Mouse (Mus musculus) olfactory bulb, adult 2 months (tissue): ENCODE measurements at regions not wholly inside any gene's neighbourhood (a gene's known extent, or its start where the extent isn't known, plus 50 kb on each side); places are given as distances from the start of the nearest gene placed in this dataset.

Source experiments
- CTCF ChIP-seq: fragments of 200-500 bp; IDR thresholded peaks from 2 replicates; pipeline ENCODE4 v1.5.1; 2012; ENCODE audit warnings: low read depth, mild to moderate bottlenecking, low read length, moderate library complexity; ENCODE audit not compliant: insufficient read depth
- POLR2A ChIP-seq: fragments of 200-500 bp; IDR thresholded peaks from 2 replicates; pipeline ENCODE4 v1.6.1; 2012; ENCODE audit warnings: mild to moderate bottlenecking, low read depth, low read length, moderate library complexity; ENCODE audit not compliant: insufficient read depth

DNA sequence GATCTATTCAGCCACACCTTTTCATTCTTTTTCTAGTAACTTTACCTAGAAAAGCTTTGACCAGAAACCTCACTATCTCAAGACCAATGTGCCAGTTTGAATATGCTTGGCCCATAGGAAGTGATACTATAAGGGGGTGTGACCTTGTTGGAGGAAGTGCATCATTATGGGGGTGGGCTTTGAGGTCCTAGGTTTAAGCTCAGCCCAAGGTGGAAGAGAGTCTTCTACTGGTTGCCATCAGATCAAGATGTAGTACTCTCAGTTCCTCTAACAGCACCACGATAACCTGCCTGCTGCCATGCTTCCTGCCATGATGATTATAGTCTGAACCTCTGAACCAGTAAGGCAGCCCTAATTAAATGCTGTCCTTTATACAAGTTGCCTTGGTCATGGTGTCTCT lies 105.0 kb upstream of the Cited2 start:
- TF ChIP-seq CTCF: no peak
- no peak for TF ChIP-seq POLR2A
